Mouse (Mus musculus): ENCODE results near the gene Sfmbt2. TPM values are rescaled to one million over a fixed set of nuclear protein-coding genes. Genes with fewer than 3 reads are reported as not detected.
A peak's percentile ranks its signal among the peaks of the same experiment; 100 is the strongest.

Sfmbt2 gene
- total RNA-seq, 2 experiments from 2014 or later: 7.2 to 7.6 TPM

- no peak for DNase-seq (ENCODE audit: extremely low spot score in 1 of 2, low spot score in 2 of 2)
- intact Hi-C loops (cut with DNase I): loop anchor here (10.0 kb wide), 1 partner anchor 954 kb away; no protein-coding TSS in a partner anchor
These were observed 563 bp downstream of the Sfmbt2 start for GRCm38 (mm10) chr2:10370687-10371458.

- no peak for DNase-seq (ENCODE audit: extremely low spot score in 1 of 2, low spot score in 2 of 2)
- intact Hi-C loops (cut with DNase I): loop anchor here (10.0 kb wide), 1 partner anchor 953 kb away; no protein-coding TSS in a partner anchor
These were observed 1.1 kb downstream of the Sfmbt2 start for GRCm38 (mm10) chr2:10371459-10371817.

- intact Hi-C loops (cut with DNase I): loop anchor here (10.0 kb wide), 1 partner anchor 953 kb away; no protein-coding TSS in a partner anchor
- DNase-seq (ENCODE audit: extremely low spot score in 1 of 2, low spot score in 2 of 2): peak in 1 of 2 experiments; percentile 19
These were observed 1.6 kb downstream of the Sfmbt2 start for GRCm38 (mm10) chr2:10371899-10372298.

- intact Hi-C loops (cut with DNase I): loop anchor here (10.0 kb wide), 1 partner anchor 952 kb away; no protein-coding TSS in a partner anchor
- DNase-seq (ENCODE audit: extremely low spot score in 1 of 2, low spot score in 2 of 2): peak; percentile 59 to 81
These were observed 2.0 kb downstream of the Sfmbt2 start for GRCm38 (mm10) chr2:10372321-10372723.

- peak in 1 of 2 experiments; percentile 55 for DNase-seq (ENCODE audit: extremely low spot score in 1 of 2, low spot score in 2 of 2)
- intact Hi-C loops (cut with DNase I): loop anchor here (10.0 kb wide), 1 partner anchor 952 kb away; no protein-coding TSS in a partner anchor
These were observed 2.6 kb downstream of the Sfmbt2 start for GRCm38 (mm10) chr2:10372776-10373507.

- intact Hi-C loops (cut with DNase I): loop anchor here (2.0 to 10.0 kb wide), 2 partner anchors 685 to 951 kb away; no protein-coding TSS in a partner anchor
- DNase-seq (ENCODE audit: extremely low spot score in 1 of 2, low spot score in 2 of 2): peak in 1 of 2 experiments; percentile 35
These were observed 3.3 kb downstream of the Sfmbt2 start for GRCm38 (mm10) chr2:10373508-10374206.

GRCm38 (mm10) chr2:10374207-10375023, 4.1 kb downstream of the Sfmbt2 start:
- DNase-seq (ENCODE audit: extremely low spot score in 1 of 2, low spot score in 2 of 2): peak in 1 of 2 experiments; percentile 61
- intact Hi-C loops (cut with DNase I): loop anchor here (2.0 to 10.0 kb wide), 2 partner anchors 684 to 950 kb away; no protein-coding TSS in a partner anchor

- peak in 1 of 2 experiments; percentile 52 for DNase-seq (ENCODE audit: extremely low spot score in 1 of 2, low spot score in 2 of 2)
- intact Hi-C loops (cut with DNase I): loop anchor here (2.0 to 10.0 kb wide), 2 partner anchors 684 to 950 kb away; no protein-coding TSS in a partner anchor
These were observed 4.7 kb downstream of the Sfmbt2 start for GRCm38 (mm10) chr2:10375024-10375372.

GRCm38 (mm10) chr2:10389988-10390387, 19.7 kb downstream of the Sfmbt2 start:
- intact Hi-C loops (cut with DNase I): no loop called here
- DNase-seq (ENCODE audit: extremely low spot score in 1 of 2, low spot score in 2 of 2): no peak

- intact Hi-C loops (cut with DNase I): no loop called here
- no peak for DNase-seq (ENCODE audit: extremely low spot score in 1 of 2, low spot score in 2 of 2)
These were observed 20.5 kb downstream of the Sfmbt2 start for GRCm38 (mm10) chr2:10390791-10391190.

GRCm38 (mm10) chr2:10395143-10395542, 24.8 kb downstream of the Sfmbt2 start:
- peak in 1 of 2 experiments; percentile 24 for DNase-seq (ENCODE audit: extremely low spot score in 1 of 2, low spot score in 2 of 2)

GRCm38 (mm10) chr2:10397790-10398189, 27.5 kb downstream of the Sfmbt2 start:
- intact Hi-C loops (cut with DNase I): no loop called here
- no peak for DNase-seq (ENCODE audit: extremely low spot score in 1 of 2, low spot score in 2 of 2)

More at GRCm38 (mm10) chr2:10395143-10395542, 24.8 kb downstream of the Sfmbt2 start:
- intact Hi-C loops (cut with DNase I): no loop called here

GRCm38 (mm10) chr2:10406151-10406550, 35.8 kb downstream of the Sfmbt2 start:
- intact Hi-C loops (cut with DNase I): no loop called here

GRCm38 (mm10) chr2:10409422-10409821, 39.1 kb downstream of the Sfmbt2 start:
- intact Hi-C loops (cut with DNase I): no loop called here
- DNase-seq (ENCODE audit: extremely low spot score in 1 of 2, low spot score in 2 of 2): no peak

More at GRCm38 (mm10) chr2:10406151-10406550, 35.8 kb downstream of the Sfmbt2 start:
- DNase-seq (ENCODE audit: extremely low spot score in 1 of 2, low spot score in 2 of 2): no peak

- DNase-seq (ENCODE audit: extremely low spot score in 1 of 2, low spot score in 2 of 2): no peak
- intact Hi-C loops (cut with DNase I): no loop called here
These were observed 39.8 kb downstream of the Sfmbt2 start for GRCm38 (mm10) chr2:10410069-10410468.

GRCm38 (mm10) chr2:10420944-10421420, 50.7 kb downstream of the Sfmbt2 start:
- intact Hi-C loops (cut with DNase I): no loop called here
- no peak for DNase-seq (ENCODE audit: extremely low spot score in 1 of 2, low spot score in 2 of 2)

GRCm38 (mm10) chr2:10437290-10437689, 67.0 kb downstream of the Sfmbt2 start:
- no peak for DNase-seq (ENCODE audit: extremely low spot score in 1 of 2, low spot score in 2 of 2)
- intact Hi-C loops (cut with DNase I): no loop called here

- no peak for DNase-seq (ENCODE audit: extremely low spot score in 1 of 2, low spot score in 2 of 2)
- intact Hi-C loops (cut with DNase I): no loop called here
These were observed 71.5 kb downstream of the Sfmbt2 start for GRCm38 (mm10) chr2:10441811-10442210.

Measured in left cerebral cortex, postnatal 10 days (tissue).